Mouse (Mus musculus) stomach, postnatal 0 days (tissue): Measurements from ENCODE around the gene Arpc1a.

Experiments used
- CTCF ChIP-seq: IDR thresholded peaks from 2 replicates; pipeline ENCODE4 v1.5.1; 2016; ENCODE audit warnings: antibody characterized with exemption, low read depth, mild to moderate bottlenecking, moderate library complexity
- EP300 ChIP-seq: optimal IDR thresholded peaks from 2 replicates; pipeline ENCODE3; 2016; ENCODE audit warnings: antibody characterized with exemption

- TF ChIP-seq CTCF (no peak), EP300 (no peak)
Measured at GRCm38 (mm10) chr5:145059524-145059923, 24.1 kb upstream of the Arpc1a start.
